Mouse (Mus musculus): ENCODE measurements around the gene Ryr3.

Gene Ryr3

DNA sequence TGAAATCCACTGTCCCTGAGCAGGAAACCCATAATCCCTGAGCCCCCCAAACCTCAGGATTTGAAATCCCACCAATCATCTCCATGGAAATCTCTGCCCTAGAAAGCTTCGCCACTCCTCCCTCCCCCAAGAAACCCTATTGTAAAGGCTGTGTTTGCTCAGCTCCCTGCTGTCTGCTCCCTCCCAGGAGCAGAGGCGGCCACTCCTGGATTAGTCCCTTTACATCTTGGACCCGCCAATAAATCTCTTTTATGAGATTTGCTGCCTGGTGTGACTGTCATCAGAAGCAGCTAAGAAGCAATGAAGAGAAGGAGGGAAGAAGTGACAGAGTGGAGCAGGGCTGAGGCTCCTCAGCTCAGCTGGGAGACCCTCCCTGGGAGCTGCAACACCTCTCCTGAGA is 599.7 kb downstream of the Ryr3 start:
- DNase-seq, result no peak

DNA sequence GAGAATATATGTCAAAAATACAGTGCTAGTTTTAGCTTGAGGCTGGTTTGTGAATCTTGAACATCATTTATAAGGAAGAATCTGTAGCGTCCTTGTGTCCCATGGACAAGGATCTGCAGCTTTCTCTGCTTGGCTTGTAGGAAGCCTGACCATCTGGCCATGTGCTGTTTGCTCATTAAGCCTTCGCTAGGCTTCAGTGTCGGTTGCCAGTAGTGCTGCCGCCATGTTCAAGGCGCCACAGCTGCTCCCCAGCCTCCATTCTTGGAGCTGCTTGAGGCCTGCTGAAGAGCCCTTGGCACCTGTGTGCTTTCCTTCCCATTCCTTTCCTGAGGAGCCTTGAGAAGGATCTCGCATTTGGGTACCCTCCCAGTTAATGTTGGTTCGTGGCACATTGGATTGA is 602.5 kb downstream of the Ryr3 start:
- no peak for DNase-seq

DNA sequence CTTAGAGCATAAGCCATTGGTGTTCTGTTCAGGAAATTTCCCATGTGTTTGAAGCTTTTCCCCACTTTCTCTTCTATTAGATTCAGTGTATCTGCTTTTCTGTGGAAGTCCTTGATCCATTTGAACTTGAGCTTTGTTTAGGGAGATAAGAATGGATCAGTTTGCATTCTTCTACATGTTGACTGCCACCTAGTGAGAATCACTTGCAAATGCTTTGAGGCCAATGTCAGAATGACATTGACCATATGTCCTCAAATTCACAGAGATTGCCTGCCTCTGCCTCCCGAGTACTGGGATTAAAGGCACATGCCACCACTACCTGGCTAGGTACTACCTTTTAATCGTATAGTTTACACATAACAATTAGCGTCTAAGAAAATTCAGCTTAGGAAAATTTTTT is 604.3 kb downstream of the Ryr3 start:
- DNase-seq, result no peak

DNA sequence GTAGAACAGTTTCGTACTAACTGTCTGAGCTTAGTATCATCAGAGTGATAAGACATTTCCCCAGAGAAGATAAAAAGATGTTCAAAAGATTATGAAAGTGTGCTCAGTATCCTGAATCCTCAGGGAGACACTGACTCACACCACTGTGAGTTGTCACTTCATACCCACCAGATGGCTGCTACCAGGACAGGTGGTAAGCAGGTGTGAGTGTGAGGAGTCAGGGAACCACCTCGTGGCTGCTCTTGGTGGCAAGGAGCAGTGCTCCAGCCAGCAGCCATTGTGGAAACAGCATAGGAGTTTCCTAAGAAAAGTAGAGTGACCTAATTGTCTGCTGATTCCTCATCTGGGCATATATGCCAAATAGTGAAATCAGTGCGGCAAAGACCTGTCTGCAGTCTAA is 610.4 kb downstream of the Ryr3 start:
- DNase-seq, result no peak

GRCm38 (mm10) chr2:112602487-112602886 is 614.4 kb downstream of the Ryr3 start:
- DNase-seq, result peak; percentile 22

DNA sequence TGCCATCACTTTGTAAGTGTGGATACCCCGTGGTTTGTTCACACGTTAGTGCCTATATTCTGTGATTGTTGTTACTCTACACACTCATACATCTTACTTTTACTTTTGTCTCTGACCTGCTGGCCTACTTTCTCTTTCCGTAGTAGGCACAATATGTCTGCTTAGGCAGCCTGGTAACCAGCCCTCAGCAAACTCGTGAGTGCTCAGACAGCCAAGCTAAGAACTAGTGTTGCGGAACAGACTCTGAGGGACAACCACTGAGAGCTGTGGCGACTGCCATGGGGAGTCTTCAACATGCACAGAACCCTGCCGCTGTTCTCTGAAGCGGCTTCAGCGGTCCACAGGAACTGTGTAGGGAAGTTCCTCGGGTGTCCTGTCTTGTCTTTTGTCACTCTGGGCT is 616.7 kb downstream of the Ryr3 start:
- DNase-seq, result no peak

DNA sequence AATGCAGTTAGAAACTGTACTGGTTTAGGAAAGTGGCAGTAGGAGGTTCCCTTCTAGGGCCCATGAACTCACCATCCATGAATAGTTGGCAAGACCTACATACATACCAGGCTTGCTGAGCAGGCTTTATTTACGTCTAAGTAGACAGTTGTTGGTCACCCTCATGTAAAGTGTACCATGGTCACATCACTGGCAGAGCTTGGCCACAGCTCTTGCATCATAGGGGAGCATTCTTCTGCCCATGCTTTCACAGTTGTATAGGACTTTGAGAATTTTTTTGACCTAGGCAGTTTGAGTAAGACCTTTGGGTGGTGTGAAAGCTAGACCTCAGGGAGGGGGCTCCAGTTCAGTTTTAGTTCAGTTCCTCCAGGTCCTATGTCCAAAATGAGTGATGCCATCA is 619.8 kb downstream of the Ryr3 start:
- DNase-seq, result no peak

DNA sequence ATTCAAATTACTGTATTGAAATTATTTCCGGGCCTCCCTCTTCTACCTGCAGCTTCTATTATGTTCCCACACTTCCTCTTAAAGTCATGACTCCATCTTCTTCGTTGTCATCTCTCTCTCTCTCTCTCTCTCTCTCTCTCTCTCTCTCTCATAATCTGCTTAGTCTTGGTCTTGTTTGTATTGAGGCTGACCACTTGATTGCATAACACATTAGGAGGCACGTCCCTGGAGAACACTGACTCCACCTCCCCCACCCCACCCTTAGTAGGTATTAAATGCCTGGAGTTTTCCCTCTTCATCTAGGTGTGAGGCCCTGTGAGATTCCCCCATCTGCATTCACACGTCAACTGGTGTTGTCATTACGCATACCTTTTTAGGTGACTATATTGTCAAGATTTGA is 620.5 kb downstream of the Ryr3 start:
- no peak for DNase-seq

- DNase-seq, result no peak
Measured at GRCm38 (mm10) chr2:112595807-112596206, 621.1 kb downstream of the Ryr3 start.

DNA sequence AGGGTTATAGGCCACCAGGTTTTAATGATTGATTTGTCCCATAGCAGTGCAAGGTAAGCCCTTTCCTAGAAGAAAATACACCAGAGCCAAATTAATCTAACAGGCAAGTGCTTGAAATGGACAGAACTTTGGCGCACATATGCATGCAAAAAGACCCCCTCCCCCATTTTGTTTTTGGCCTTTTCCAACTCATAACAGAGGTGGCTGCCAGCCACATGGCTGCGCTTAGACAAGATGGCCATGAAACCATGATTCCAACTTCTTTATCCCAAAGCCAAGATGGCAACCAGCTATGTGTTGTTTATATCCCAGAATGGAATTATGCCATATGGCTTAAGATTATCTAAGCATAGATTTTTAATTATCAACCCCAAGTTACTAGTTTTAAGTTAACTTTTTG is 623.1 kb downstream of the Ryr3 start:
- no peak for DNase-seq

GRCm38 (mm10) chr2:112593322-112593721 is 623.6 kb downstream of the Ryr3 start:
- DNase-seq, result no peak

DNA sequence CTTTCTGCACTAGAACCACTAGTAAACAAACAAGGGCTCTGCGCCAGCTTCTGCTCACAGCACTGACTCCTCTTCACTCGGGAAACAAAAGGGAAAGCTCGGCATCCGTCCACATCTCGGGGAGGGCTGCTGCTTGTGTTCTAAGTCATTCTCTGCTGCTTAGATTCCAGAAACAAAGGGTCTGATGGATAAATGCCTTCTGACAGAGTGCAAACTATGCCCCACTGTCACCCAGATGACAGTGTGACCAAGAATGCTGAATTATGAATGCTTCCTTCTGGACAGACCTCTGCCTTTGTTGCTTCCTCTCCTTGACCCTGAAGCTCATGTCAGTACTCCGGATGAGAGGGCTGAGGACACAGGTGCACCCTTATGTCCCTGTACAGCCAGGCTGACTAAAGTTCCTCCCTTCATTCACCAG is 625.4 kb downstream of the Ryr3 start:
- peak; percentile 56 for DNase-seq

DNA sequence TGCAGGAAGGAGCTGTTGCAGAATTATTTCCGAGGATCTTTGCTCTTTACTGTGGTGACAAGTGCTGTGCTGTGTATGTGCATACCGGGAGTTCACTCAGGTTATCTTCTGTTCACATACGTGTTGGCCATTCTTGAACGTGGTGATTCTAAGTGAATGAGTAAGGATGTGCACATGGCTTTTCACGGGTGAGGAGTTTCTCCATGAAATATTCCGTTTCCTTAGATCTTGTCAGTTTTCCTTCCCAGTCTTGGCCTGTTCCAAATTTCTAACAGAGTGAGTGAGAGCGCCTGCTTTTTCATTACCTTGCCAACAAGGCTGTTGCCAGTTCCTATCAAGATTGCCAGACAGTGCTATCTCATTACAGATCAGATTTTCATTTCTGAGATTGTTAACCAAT is 625.9 kb downstream of the Ryr3 start:
- peak; percentile 11 for DNase-seq

Measured in right cerebral cortex, adult 18-20 months (tissue).